Mouse (Mus musculus) heart, embryonic 14.5 days (tissue): ENCODE results near the gene Grin3b. TPM values are rescaled to one million over a fixed set of nuclear protein-coding genes. Genes with fewer than 3 reads are reported as not detected.

ENCODE experiments used
- ATAC-seq: fragments of 200-750 bp; cut with Nextera tagmentation; 2 replicates; pipeline ENCODE4 v1.8.0; 2017; ENCODE audit warnings: low read depth, moderate TSS enrichment; ENCODE audit not compliant: insufficient number of reproducible peaks, insufficient read depth, low FRiP score
- H3K27ac ChIP-seq, 2 experiments: fragments of 200-500 bp in 1 of 2; fragments of 300-500 bp in 1 of 2; sonication (generic) in 1 of 2; replicated peaks in 1 of 2; 2 replicates each; pipeline ENCODE4 v1.5.1; 2012 to 2014; ENCODE audit warnings: low read depth in 2 of 2, low read length in 2 of 2, control low read depth in 1 of 2, mild to moderate bottlenecking in 1 of 2, mixed read lengths in 1 of 2; ENCODE audit not compliant: control insufficient read depth in 1 of 2, insufficient read depth in 1 of 2
- H3K27me3 ChIP-seq: fragments of 300-500 bp; sonication (generic); 2 replicates; pipeline ENCODE4 v1.6.1; 2014; ENCODE audit warnings: mild to moderate bottlenecking, low read length, control low read depth; ENCODE audit not compliant: control insufficient read depth, insufficient read depth
- H3K36me3 ChIP-seq: fragments of 300-500 bp; sonication (generic); 2 replicates; pipeline ENCODE4 v1.6.1; 2014; ENCODE audit warnings: mild to moderate bottlenecking, control low read depth, low read length, mixed read lengths; ENCODE audit not compliant: control insufficient read depth, insufficient read depth
- H3K4me1 ChIP-seq, 2 experiments: fragments of 200-500 bp in 1 of 2; fragments of 300-500 bp in 1 of 2; sonication (generic) in 1 of 2; 2 replicates each; pipeline ENCODE4 v1.6.1; 2012 to 2014; ENCODE audit warnings: low read length in 2 of 2, control low read depth in 1 of 2, mixed read lengths in 1 of 2; ENCODE audit not compliant: control insufficient read depth in 2 of 2, insufficient read depth in 2 of 2
- H3K4me2 ChIP-seq: fragments of 300-500 bp; sonication (generic); 2 replicates; pipeline ENCODE4 v1.6.1; 2014; ENCODE audit warnings: mild to moderate bottlenecking, low read length
- H3K4me3 ChIP-seq, 2 experiments: fragments of 200-500 bp in 1 of 2; fragments of 300-500 bp in 1 of 2; sonication (generic) in 1 of 2; 2 replicates each; pipeline ENCODE4 v1.5.1; 2012 to 2014; ENCODE audit warnings: low read length in 2 of 2, mild to moderate bottlenecking in 2 of 2, control low read depth in 1 of 2, low read depth in 1 of 2, moderate library complexity in 1 of 2; ENCODE audit not compliant: control insufficient read depth in 1 of 2, insufficient read depth in 1 of 2
- H3K9ac ChIP-seq: fragments of 300-500 bp; sonication (generic); 2 replicates; pipeline ENCODE4 v1.6.1; 2014; ENCODE audit warnings: mild to moderate bottlenecking, low read length
- H3K9me3 ChIP-seq: fragments of 300-500 bp; sonication (generic); 2 replicates; pipeline ENCODE4 v1.6.1; 2016; ENCODE audit warnings: low read length, control low read depth; ENCODE audit not compliant: control insufficient read depth
- WGBS: fragments of 180-500 bp; shearing (Covaris S2); extraction: QIAGEN DNeasy Blood & Tissue Kit; methylation state at CpG from one replicate; pipeline ENCODE4 v1.1.7; 2014; 5-methylcytosine and 5-hydroxymethylcytosine counted together
- polyA plus RNA-seq: library from polyadenylated mRNA; unstranded; fragments of >200 nt; fragmentation: Nextera tagmentation; extraction: Ambion mirVana; gene quantifications from 2 replicates; pipeline ENCODE4 v1.2.1, GENCODE M21; 2014

Gene Grin3b
- polyA plus RNA-seq, result 0.09 and 0.18 TPM in 2 replicates

DNA sequence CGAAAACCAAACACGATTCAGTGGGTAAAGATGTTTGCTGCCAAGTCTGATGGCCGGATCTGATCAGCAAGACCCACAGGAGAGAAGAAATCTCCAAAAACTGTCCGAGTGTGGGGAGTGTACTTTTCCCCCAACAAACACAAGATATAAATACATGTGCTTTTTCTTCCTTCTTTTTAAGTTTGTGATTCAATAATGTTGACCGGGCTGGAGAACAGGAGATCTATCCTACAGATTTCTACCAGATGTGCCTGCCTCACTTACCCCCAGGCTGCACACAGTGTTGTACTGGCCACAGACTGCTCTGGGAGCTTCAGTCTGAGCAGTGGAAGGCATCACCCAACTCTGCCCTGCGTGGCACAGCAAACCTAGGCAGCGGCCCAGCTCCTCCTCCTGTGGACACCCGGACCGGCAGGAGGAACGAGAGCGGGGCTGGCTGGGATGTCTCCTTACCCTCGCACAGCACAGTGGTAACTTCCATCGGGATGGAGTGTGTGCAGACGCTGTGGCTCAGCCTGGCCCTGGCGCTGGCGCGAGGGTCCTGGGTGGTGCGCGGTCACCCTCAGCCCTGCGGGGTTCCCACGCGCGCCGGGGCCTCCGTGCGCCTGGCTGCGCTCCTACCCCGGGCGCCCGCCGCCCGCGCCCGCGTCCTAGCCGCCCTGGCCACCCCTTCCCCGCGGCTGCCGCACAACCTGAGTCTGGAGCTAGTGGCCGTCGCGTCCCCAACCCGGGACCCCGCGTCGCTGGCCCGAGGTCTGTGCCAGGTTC lies at the start of gene Grin3b:
Gene Grin3b, plus strand, starts transcription at position 301 of the 768 bp plus-strand sequence.
- Histone ChIP-seq H3K4me3 (peak within 1 kb of the TSS; percentile 40 to 46), H3K27ac (no peak within 1 kb of the TSS), H3K9me3 (no peaks in the 10 kb centered on the region), H3K27me3 (peaks cover 20% of the 10 kb centered on the region), H3K9ac (peak within 1 kb of the TSS; percentile 59), H3K4me2 (peak within 1 kb of the TSS; percentile 82), H3K36me3 (peaks cover 34% of the 10 kb centered on the region), H3K4me1 (peaks cover 2 to 12% of the 10 kb centered on the region in 2 experiments; a peak in 3 of 4 replicates)
- no peak for ATAC-seq
- 8% methylated on average over 47 of the region's 47 CpGs for WGBS

DNA sequence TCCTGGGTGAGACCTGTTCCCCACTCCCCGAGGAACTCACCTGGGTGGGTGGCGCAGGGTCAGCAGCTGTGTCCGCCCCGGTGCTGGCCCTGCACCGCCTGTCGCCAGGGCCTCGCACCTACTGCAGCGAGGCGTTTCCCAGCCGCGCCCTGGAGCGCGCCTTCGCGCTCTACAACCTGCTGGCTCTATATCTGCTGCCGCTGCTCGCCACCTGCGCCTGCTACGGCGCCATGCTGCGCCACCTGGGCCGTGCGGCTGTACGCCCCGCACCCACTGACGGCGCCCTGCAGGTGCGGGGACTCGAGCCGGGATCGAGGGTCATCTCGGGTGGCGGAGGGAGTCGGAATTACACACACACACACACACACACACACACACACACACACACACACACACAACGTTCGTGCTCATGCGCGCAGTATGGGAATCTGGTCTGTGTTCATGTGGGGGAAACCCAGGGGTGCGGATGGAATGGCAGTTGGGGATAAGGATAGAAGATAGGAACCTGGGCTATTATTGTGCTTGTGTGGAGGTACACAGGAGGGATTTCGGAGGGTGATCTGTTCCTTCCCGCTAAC lies 49.5 kb upstream of the Grin3b start, which contains the start of gene R3hdm4:
Gene R3hdm4, minus strand, starts transcription at position 251 of the 578 bp plus-strand sequence.
- Histone ChIP-seq H3K9me3 (no peaks in the 10 kb centered on the region), H3K27ac (no peak within 1 kb of the TSS), H3K9ac (peak within 1 kb of the TSS; percentile 47), H3K36me3 (no peaks in the 10 kb centered on the region), H3K4me1 (peaks cover 7 to 29% of the 10 kb centered on the region in 2 experiments), H3K4me3 (peak within 1 kb of the TSS; percentile 14 to 38), H3K27me3 (peaks cover 62% of the 10 kb centered on the region), H3K4me2 (peak within 1 kb of the TSS; percentile 69)
- no peak for ATAC-seq
- 9% methylated on average over 40 of the region's 41 CpGs for WGBS

DNA sequence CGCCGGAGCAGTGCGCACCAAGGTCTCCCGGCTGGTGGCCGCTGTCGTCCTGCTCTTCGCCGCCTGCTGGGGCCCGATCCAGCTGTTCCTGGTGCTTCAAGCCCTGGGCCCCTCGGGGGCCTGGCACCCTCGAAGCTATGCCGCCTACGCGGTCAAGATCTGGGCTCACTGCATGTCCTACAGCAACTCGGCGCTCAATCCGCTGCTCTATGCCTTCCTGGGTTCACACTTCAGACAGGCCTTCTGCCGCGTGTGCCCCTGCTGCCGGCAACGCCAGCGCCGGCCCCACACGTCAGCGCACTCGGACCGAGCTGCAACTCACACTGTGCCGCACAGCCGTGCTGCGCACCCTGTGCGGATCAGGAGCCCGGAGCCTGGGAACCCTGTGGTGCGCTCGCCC lies 48.9 kb upstream of the Grin3b start:
- peaks cover 11 to 32% of the 10 kb centered on the region in 2 experiments for H3K4me1 ChIP-seq
- H3K27ac ChIP-seq, result no peak overlapping the region
- H3K27me3 ChIP-seq, result peaks cover 62% of the 10 kb centered on the region
- 2% methylated on average over 34 of the region's 34 CpGs for WGBS
- peak overlapping the region; percentile 47 for H3K9ac ChIP-seq
- H3K9me3 ChIP-seq, result no peaks in the 10 kb centered on the region
- H3K36me3 ChIP-seq, result no peaks in the 10 kb centered on the region
- H3K4me3 ChIP-seq, result peak overlapping the region; percentile 14 to 38
- peak overlapping the region; percentile 69 for H3K4me2 ChIP-seq
- no peak for ATAC-seq

DNA sequence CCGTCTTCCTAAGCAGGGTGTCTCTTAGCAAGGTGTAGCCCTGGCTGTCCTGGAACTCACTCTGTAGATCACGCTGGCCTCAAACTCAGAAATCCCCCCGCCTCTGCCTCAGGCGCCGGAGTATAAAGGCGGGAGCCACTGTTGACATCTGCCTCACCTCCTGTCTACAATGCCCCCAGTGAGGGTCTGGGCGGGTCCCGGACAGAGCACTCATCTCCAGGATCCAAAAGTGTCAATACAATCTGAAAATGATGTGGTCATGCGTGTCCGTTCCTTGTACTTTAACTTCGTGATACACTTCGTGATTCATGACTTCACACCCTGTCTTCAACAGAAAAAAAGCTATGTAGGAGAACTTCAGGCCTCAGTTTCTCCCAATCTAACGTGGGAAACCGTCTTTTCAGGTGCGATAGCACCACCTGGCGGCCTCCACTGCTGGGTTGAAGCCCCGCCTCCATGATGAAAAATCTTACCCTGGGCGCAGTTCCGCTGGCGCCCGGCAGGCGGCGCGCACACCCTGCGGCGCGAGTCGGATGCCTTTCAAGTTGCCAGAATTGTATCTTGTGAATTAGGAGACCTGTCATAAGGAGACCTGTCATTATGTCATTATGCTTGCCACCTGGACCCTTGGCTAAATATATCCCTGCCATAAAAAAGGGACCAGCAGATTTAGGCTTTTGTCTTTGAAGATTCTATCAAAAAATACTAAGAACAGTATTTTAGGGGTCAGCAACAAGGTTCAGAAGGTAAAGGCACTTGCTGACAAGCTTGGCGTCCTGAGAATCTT lies 45.3 kb upstream of the Grin3b start:
- Histone ChIP-seq H3K9me3 (no peaks in the 10 kb centered on the region), H3K27ac (peak overlapping the region in 1 of 2 experiments; percentile 94; a peak in 1 of 4 replicates), H3K9ac (0 out of 2 replicates have a peak overlapping the region, but pooled peaks have one; percentile 95), H3K4me3 (peak overlapping the region in 1 of 2 experiments; percentile 93; a peak in 2 of 4 replicates), H3K4me1 (peaks cover 9 to 39% of the 10 kb centered on the region in 2 experiments), H3K4me2 (peak overlapping the region; percentile 83), H3K27me3 (peaks cover 33% of the 10 kb centered on the region), H3K36me3 (no peaks in the 10 kb centered on the region)
- 9% methylated on average over 29 of the region's 29 CpGs for WGBS
- ATAC-seq, result no peak

DNA sequence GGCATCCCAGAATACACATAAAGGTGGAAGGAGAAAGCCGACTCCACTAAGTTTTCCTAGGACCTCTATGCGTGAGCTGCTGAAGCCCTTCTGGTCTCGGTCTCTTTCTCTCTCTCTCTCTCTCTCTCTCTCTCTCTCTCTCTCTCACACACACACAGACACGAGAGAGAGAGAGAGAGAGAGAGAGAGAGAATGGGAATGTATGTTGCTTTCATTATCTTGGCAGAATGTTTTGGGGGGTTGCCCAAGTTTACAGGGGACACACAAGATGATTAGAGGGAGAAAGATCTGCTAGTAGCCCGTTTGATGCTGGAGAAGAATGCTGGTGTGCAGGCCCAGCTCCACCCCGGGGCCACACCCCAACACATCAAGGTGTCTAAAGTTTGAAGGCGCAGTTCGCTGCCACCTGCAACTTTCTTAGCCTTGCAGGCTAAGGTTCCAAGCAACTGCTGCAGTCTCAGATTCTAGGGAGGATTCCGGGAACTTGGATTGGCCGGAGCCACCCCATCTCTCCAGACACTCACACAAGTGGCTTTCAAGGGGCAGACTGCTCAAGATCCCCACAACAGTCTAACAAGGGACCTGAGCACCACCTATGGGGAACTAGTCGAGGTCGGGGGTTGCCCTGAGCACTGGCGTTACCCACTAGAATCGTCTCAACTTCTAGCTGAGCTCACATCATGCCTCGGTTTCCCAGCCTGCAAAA lies 44.6 kb upstream of the Grin3b start:
- ATAC-seq, result no peak
- peak overlapping the region; percentile 83 for H3K4me2 ChIP-seq
- peaks cover 4% of the 10 kb centered on the region for H3K36me3 ChIP-seq
- H3K9ac ChIP-seq, result peak overlapping the region; percentile 95
- H3K9me3 ChIP-seq, result no peaks in the 10 kb centered on the region
- peaks cover 25% of the 10 kb centered on the region for H3K27me3 ChIP-seq
- peak overlapping the region; percentile 89 to 93 for H3K4me3 ChIP-seq
- peaks cover 9 to 33% of the 10 kb centered on the region in 2 experiments for H3K4me1 ChIP-seq
- 6% methylated on average over 15 of the region's 15 CpGs for WGBS
- peak overlapping the region; percentile 38 to 94; a peak in 3 of 4 replicates for H3K27ac ChIP-seq

DNA sequence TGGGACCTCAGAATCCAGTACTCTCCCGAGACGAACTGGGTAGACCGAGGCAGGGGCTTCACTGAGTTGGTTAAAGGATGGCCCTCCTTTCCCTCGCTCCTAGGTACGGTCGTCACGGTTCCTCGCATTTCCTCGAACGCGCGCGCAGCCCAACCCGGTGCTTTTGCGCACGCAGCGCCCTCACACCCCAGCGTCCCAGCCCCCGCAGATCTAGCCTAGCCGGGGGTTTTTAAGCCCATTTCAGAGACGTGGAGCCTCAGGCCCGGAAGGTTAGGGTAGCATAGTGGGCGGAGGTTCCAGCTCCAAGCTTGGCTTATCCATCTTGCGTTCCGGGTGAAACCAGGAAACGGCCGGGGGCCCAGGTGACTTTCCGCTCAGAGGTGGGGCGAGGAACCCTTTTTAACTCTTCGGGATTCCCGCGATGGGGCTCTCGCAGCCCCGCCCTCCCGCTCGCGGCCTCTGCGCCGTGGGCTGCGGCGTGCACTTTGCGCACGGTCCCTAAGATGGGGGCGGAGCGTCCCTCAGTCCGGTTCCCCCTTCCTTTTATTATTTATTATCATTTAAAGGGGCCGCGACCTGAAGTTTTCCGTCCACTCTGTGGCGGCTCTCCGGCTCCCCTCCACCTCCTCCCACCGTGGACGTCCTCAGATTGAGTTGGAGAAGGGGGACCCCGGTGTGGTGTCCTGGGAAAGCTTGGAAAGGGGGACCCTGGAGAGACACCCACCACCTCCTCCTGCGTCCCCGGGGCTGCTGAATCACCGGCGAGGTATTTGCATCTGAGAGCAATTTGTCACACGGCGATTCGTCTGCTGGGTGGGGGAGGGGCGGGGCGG lies 43.8 kb upstream of the Grin3b start, which contains the start of gene Arid3a:
Gene Arid3a, plus strand, starts transcription at position 553 of the 833 bp plus-strand sequence.
- H3K27ac ChIP-seq, result peak within 1 kb of the TSS; percentile 88 to 94
- H3K4me1 ChIP-seq, result peaks cover 9 to 29% of the 10 kb centered on the region in 2 experiments
- peak; percentile 68 for ATAC-seq

More for the DNA sequence above, 43.8 kb upstream of the Grin3b start, which contains the start of gene Arid3a:
- Histone ChIP-seq H3K36me3 (peaks cover 11% of the 10 kb centered on the region), H3K27me3 (peaks cover 18% of the 10 kb centered on the region), H3K4me2 (peak within 1 kb of the TSS; percentile 83), H3K9ac (peak within 1 kb of the TSS; percentile 95), H3K4me3 (peak within 1 kb of the TSS; percentile 89 to 93), H3K9me3 (no peaks in the 10 kb centered on the region)
- under 1% methylated on average over 63 of the region's 63 CpGs for WGBS
